8 mouse cellular contexts compared by ENCODE assay signal in the genomic region with DNA sequence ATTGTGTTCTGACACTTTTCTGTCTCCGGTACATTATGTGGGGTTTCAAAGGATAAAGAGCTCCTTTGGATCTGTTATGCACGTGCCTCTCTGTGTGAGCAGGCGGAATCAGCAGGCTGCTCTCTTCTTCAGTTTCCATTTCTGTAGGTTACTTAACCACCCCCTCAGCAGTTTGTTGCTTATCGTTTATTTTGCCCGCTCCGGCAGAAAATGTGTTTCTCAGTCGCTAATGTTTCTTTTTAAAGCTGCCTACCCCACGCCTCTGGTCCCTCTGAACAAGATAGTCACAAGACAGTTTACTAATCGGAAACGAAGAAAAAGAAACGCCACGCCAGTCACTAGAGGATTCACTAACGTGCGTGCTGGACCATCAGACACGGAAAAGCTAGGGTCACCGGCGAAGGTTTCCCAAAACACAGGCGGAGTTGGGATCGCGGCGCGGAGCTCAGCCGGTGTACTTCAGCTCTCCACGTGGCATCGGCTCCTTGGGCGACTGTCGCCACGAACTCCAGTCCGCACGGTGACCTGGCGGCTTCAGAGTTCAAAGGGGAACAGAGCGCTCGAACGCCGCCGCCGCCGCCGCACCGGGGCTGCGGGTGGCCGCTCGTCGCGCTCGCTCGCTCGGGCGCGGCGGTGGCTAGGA. TPM values are rescaled to one million over a fixed set of nuclear protein-coding genes. Genes with fewer than 3 reads are reported as not detected.
DNase-seq lines count a peak whose midpoint lies in the region; ATAC-seq and TF ChIP-seq lines count a peak whose summit lies in the region.

Gene Map7 (plus strand): TSS at position 342 of the 643 bp plus-strand sequence.

- no peak for DNase-seq in kidney, postnatal 14 days
- DNase-seq in adrenal gland, adult 18-20 months (ENCODE audit: low spot score in 2 of 2): no peak
- DNase-seq in forebrain, postnatal 0 days: peak; percentile 38
- peak; percentile 37 for DNase-seq in induced T-regulatory cell, adult 2 months (ENCODE audit: low read depth)
- no peak for DNase-seq in liver, embryonic 13.5 days
- DNase-seq in T-cell, adult 2 months (ENCODE audit: low spot score): no peak

- peak within 1 kb of the TSS; percentile 61 for H3K27ac ChIP-seq in kidney, embryonic 15.5 days
- H3K27ac ChIP-seq in forebrain, postnatal 0 days (ENCODE audit: low read depth, low read length): no peak within 1 kb of the TSS
- no peak within 1 kb of the TSS for H3K27ac ChIP-seq in liver, embryonic 13.5 days
- peak within 1 kb of the TSS; percentile 46 for H3K27ac ChIP-seq in small intestine, adult 2 months (ENCODE audit: insufficient read depth, low read depth, low read length)

- no peak for TF ChIP-seq CTCF in forebrain, postnatal 0 days (IDR thresholded peaks at IDR 0.05; ENCODE audit: low read depth)
- no peak for TF ChIP-seq CTCF in small intestine, adult 2 months (IDR thresholded peaks at IDR 0.05; ENCODE audit: extremely low read depth, insufficient read length, insufficient replicate concordance, low read depth, low read length)

- peak within 1 kb of the TSS; percentile 78 for H3K4me3 ChIP-seq in kidney, embryonic 15.5 days (replicated peaks)
- H3K4me3 ChIP-seq in forebrain, postnatal 0 days (ENCODE audit: low read depth, low read length): peak within 1 kb of the TSS; percentile 71
- H3K4me3 ChIP-seq in liver, embryonic 13.5 days (replicated peaks): peak within 1 kb of the TSS; percentile 76
- H3K4me3 ChIP-seq in small intestine, adult 2 months (ENCODE audit: low read depth, low read length): peak within 1 kb of the TSS; percentile 76

- peaks cover 38% of the 10 kb centered on the region for H3K27me3 ChIP-seq in kidney, embryonic 15.5 days
- H3K27me3 ChIP-seq in forebrain, postnatal 0 days (ENCODE audit: insufficient read depth, low read length): peaks cover 23% of the 10 kb centered on the region
- peaks cover 33% of the 10 kb centered on the region for H3K27me3 ChIP-seq in liver, embryonic 13.5 days
- H3K27me3 ChIP-seq in small intestine, adult 2 months (ENCODE audit: control insufficient read depth, insufficient read depth, low read length): peaks cover 7% of the 10 kb centered on the region; the same call in 1 of the 2 replicates

- peak within 1 kb of the TSS; percentile 73 for H3K9ac ChIP-seq in kidney, embryonic 15.5 days
- H3K9ac ChIP-seq in forebrain, postnatal 0 days: peak within 1 kb of the TSS; percentile 55
- peak within 1 kb of the TSS; percentile 77 for H3K9ac ChIP-seq in liver, embryonic 13.5 days

- peak; percentile 19; the same call in 1 of the 2 replicates for ATAC-seq in kidney, embryonic 15.5 days (replicated peaks; ENCODE audit: low FRiP score)
- ATAC-seq in forebrain, postnatal 0 days: peak; percentile 21; the same call in 1 of the 2 replicates
- no peak; the same call in 1 of the 2 replicates for ATAC-seq in liver, embryonic 13.5 days (ENCODE audit: low read depth)

- H3K36me3 ChIP-seq in kidney, embryonic 15.5 days: no peaks in the 10 kb centered on the region
- H3K36me3 ChIP-seq in forebrain, postnatal 0 days (ENCODE audit: insufficient read depth): no peaks in the 10 kb centered on the region
- no peaks in the 10 kb centered on the region for H3K36me3 ChIP-seq in liver, embryonic 13.5 days
- no peaks in the 10 kb centered on the region for H3K36me3 ChIP-seq in small intestine, adult 2 months (ENCODE audit: control insufficient read depth, insufficient read depth, low read length)

- no peaks in the 10 kb centered on the region for H3K9me3 ChIP-seq in kidney, embryonic 15.5 days (replicated peaks)
- no peaks in the 10 kb centered on the region for H3K9me3 ChIP-seq in forebrain, postnatal 0 days (ENCODE audit: low read length)
- H3K9me3 ChIP-seq in liver, embryonic 13.5 days (replicated peaks): no peaks in the 10 kb centered on the region

- 5% methylated on average over 51 of the region's 51 CpGs for WGBS in kidney, embryonic 15.5 days
- WGBS in forebrain, postnatal 0 days: 3% methylated on average over 51 of the region's 51 CpGs
- WGBS in liver, embryonic 13.5 days (ENCODE audit: insufficient replicate concordance): 3% methylated on average over 51 of the region's 51 CpGs
- 3% methylated on average over 51 of the region's 51 CpGs for WGBS in small intestine, adult 2 months

- peak within 1 kb of the TSS; percentile 88 for H3K4me2 ChIP-seq in kidney, embryonic 15.5 days
- H3K4me2 ChIP-seq in forebrain, postnatal 0 days (ENCODE audit: low read depth): peak within 1 kb of the TSS; percentile 95
- peak within 1 kb of the TSS; percentile 95 for H3K4me2 ChIP-seq in liver, embryonic 13.5 days

- no peak for TF ChIP-seq POLR2A in small intestine, adult 2 months (IDR thresholded peaks at IDR 0.05; ENCODE audit: low read depth, low read length)

- H3K4me1 ChIP-seq in kidney, embryonic 15.5 days: peaks cover 9% of the 10 kb centered on the region; the same call in 1 of the 2 replicates
- H3K4me1 ChIP-seq in forebrain, postnatal 0 days (ENCODE audit: insufficient read depth): no peaks in the 10 kb centered on the region
- H3K4me1 ChIP-seq in liver, embryonic 13.5 days (replicated peaks): peaks cover 25% of the 10 kb centered on the region
- H3K4me1 ChIP-seq in small intestine, adult 2 months (ENCODE audit: control insufficient read depth, insufficient read depth, insufficient read length, low read length): peaks cover 6% of the 10 kb centered on the region; the same call in 1 of the 2 replicates

RNA-seq across cellular contexts. Expression of gene Map7, which starts in this region (rescaled TPM):
- 26.7 and 28.8 TPM in 2 replicates for polyA plus RNA-seq in kidney, embryonic 15.5 days (2015; fragmentation: Nextera tagmentation; extraction: Ambion mirVana)
- total RNA-seq in adrenal gland, adult 18-20 months (2021): 10 to 100 TPM; 17.6 to 20.6 TPM
- 6.9 and 14.5 TPM in 2 replicates for total RNA-seq in forebrain, postnatal 0 days (2014; rRNA removed)
- polyA plus RNA-seq in forebrain, postnatal 0 days (2015; fragmentation: Nextera tagmentation; extraction: Ambion mirVana): 4.3 and 6.3 TPM in 2 replicates
- 4.3 TPM in 2 replicates for polyA plus RNA-seq in liver, embryonic 13.5 days (2015; fragmentation: Nextera tagmentation; extraction: Ambion mirVana)
- 25.4 and 40.8 TPM in 2 replicates for polyA plus RNA-seq in small intestine, adult 2 months (2012; rRNA removed)

Comparison
In these comparisons a context has a peak if more than half of its experiments do, and no peak if none do; other contexts are left out.
1. H3K27ac ChIP-seq: peak in kidney, embryonic 15.5 days (single experiment) and small intestine, adult 2 months (single experiment); none in forebrain, postnatal 0 days (single experiment) and liver, embryonic 13.5 days (single experiment).
2. DNase-seq: peak in forebrain, postnatal 0 days (single experiment) and induced T-regulatory cell, adult 2 months (single experiment); none in kidney, postnatal 14 days (single experiment), adrenal gland, adult 18-20 months (0 of 2), liver, embryonic 13.5 days (single experiment) and T-cell, adult 2 months (single experiment).
3. Peak in every context shown above with its lines, with median percentiles within 50 percentile points of each other: H3K4me2 ChIP-seq, H3K4me3 ChIP-seq and H3K9ac ChIP-seq.